Mouse (Mus musculus): ENCODE data around the gene AW209491. TPM values are rescaled to one million over a fixed set of nuclear protein-coding genes. Genes with fewer than 3 reads are reported as not detected.

AW209491 gene
- 3.1 to 4.4 TPM (median 3.8 TPM) in 4 replicates for total RNA-seq (2023)

GRCm38 (mm10) chr13:14629726-14630641, at the start of gene AW209491:
TSS of gene AW209491 (plus strand) at chr13:14630154.

GRCm38 (mm10) chr13:14612926-14613529, 16.9 kb upstream of the AW209491 start, which contains the start of the genes Mrpl32 and Psma2:
TSS of gene Mrpl32 (minus strand) at chr13:14613165.
TSS of gene Psma2 (plus strand) at chr13:14613240.

Other genes starting within 250 kb of the AW209491 start
- not detected in 4 replicates for gene Hecw1, start 106.9 kb upstream of the AW209491 start, total RNA-seq (2023)
- gene Mrpl32, start 17.0 kb upstream of the AW209491 start, total RNA-seq (2023) = 30.3 to 33.3 TPM (median 32.9 TPM) in 4 replicates
- gene Psma2, start 16.9 kb upstream of the AW209491 start, total RNA-seq (2023) = 49.5 to 58.5 TPM (median 57.2 TPM) in 4 replicates

All from B cell, adult 62 days (primary cell).